Mouse (Mus musculus): ENCODE data around the gene Dmrta2.
A peak's percentile ranks its signal among the peaks of the same experiment; 100 is the strongest.

Gene Dmrta2

DNA sequence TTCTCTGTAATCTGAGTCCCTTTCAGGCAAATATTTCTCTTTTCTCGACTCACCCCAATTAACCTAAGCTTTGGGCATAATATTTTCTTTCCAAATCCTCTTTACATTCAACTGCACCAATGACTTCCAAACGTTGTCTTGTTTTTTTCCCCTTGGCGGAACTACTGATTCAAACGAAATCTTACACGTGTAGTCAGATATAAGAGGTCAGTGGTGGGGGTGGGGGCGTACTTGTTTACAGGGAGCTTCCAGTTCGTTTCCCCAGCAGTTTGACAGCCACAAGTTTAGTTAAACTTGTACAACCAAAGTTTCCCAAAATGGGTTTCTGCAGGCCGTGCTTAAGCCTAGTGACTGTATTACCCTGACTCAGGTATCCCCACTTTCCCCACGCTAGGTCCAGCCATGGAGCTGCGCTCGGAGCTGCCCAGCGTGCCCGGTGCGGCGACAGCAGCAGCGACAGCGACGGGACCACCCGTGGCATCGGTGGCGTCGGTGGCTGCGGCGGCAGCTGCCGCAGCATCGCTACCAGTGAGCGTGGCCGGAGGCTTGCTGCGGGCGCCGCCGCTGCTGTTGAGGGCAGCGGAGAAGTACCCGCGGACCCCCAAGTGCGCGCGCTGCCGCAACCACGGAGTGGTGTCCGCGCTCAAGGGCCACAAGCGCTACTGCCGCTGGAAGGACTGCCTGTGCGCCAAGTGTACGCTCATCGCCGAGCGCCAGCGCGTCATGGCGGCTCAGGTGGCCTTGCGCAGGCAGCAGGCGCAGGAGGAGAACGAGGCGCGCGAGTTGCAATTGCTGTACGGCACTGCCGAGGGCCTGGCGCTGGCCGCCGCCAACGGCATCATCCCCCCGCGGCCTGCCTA lies 1.8 kb downstream of the Dmrta2 start:
- peak; percentile 74 for DNase-seq (ENCODE audit: low read depth, low spot score)

DNA sequence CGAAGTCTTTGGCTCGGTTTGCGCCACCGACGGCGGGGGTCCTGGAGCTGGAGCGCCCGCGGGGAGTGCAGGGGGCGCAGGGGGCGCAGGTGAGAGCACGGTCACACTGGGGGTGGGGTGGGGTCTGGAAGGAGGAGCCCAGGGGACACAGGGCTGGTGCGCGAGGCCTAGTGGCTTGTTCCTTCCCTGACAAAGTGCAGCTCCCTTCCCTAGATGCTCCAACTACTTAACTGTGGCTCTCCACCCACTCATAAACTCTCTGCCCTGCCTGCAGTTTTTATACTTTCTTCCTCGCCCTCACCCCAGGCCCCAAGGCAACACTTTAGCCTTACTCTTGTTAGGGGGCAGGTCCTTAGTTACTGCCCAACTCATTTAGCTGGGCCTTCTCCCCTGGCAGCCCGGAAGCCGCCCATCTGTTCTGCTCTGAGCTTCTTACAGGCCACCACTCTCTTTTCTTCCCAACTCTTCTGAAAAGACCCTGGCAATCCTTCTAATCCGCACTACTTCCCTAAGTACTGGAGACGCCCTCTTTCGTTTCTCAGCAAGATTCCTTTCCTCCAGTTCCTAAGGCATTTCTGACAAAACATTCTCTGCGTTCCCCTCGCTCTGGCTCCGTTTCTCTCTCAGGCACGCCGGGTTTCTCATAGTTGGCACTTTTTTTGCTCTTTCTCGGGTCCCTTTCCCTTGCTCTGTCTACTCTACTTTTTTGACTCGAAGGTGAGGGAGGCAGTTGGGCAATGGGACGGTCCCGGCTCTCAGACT lies 2.6 kb downstream of the Dmrta2 start:
- peak; percentile 45 for DNase-seq (ENCODE audit: low read depth, low spot score)

DNA sequence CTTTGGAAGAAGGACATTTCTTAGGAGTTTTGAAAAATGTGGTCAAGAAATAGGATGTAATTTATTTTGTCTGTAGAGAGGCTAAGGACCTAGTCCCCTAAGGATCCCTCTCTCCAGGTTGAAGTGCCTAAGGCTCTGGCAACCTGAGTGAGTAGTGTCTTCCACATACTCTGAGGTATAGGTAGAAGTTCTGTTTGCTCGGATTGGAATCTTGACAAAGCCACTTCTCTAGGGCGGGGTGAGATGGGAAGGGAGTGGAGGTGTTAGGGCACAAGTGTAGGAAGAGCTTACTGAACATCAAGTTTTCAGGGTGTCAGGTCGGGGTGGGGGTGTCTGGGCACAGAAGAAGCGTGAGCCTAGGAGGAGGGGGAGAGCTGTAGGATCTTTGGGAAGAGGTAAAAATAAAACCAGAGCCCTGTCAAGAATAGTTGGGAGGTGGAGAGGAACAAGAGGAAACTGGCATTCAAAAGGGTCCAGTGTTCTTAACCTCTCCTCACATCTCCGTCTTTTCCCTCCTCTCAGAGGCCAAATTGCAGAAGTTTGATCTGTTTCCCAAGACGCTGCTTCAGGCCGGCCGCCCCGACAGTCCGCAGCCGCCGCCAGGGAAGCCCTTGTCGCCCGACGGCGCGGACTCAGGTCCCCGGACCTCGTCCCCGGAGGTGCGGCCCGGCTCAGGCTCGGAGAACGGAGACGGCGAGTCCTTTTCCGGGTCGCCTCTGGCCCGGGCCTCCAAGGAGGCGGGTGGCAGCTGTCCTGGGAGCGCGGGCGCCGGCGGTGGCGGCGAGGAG lies 3.4 kb downstream of the Dmrta2 start:
- DNase-seq (ENCODE audit: low read depth, low spot score) = peak; percentile 29

DNA sequence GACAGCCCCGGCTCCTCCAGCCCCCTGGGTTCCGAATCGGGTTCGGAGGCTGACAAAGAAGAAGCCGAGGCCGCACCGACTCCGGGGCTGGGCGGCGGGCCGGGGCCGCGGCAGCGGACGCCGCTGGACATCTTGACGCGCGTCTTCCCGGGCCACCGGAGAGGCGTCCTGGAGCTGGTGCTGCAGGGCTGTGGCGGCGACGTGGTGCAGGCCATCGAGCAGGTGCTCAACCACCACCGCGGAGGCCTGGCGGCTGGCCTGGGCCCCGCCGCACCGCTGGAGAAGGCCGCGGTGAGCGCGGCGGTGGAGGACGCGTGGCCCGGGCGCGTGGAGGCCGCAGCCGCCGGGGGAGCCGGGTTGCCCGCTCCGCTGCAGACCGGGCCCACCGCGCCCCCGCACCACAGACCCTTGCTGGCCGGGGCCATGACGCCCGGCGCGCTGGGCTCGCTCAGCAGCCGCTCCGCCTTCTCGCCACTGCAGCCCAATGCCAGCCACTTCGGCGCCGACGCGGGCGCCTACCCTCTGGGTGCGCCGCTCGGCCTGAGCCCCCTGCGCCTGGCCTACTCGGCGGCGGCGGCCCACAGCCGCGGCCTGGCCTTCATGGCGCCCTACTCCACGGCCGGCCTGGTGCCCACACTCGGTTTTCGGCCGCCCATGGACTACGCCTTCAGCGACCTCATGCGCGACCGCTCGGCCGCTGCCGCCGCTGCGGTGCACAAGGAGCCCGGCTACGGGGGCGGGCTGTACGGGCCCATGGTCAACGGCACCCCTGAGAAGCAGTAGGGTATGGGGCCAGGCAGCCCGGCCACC lies 4.2 kb downstream of the Dmrta2 start:
- peak; percentile 51 for DNase-seq (ENCODE audit: low read depth, low spot score)

DNA sequence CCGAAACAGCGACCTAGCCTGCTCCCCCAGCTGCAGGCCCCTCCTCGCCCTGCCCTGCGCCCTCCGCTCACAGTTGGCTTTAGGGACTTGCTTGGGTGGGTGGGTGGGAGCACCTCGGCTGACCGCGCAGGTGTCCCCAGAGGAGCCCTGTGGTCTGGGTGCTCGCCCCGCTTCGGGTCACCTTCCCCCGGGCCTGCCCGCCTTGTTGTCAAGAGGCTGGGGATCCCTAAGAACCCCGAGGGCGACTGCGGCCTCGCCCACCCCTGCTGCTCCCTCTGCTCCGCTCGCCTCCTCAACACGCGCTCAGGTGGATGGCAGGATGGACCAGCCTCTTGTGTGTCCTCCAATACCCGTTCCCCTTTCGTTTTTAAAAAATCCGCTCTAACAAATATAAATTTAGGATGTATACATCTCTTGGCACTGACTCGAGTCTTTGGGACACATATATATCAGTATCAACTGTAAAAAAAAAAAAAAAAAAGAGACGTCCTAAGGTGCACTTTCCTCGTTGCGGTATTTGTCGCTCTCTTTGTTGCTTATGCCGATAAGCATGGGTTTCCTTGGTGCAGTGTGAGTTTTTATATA lies 4.9 kb downstream of the Dmrta2 start:
- peak; percentile 43 for DNase-seq (ENCODE audit: low read depth, low spot score)

DNA sequence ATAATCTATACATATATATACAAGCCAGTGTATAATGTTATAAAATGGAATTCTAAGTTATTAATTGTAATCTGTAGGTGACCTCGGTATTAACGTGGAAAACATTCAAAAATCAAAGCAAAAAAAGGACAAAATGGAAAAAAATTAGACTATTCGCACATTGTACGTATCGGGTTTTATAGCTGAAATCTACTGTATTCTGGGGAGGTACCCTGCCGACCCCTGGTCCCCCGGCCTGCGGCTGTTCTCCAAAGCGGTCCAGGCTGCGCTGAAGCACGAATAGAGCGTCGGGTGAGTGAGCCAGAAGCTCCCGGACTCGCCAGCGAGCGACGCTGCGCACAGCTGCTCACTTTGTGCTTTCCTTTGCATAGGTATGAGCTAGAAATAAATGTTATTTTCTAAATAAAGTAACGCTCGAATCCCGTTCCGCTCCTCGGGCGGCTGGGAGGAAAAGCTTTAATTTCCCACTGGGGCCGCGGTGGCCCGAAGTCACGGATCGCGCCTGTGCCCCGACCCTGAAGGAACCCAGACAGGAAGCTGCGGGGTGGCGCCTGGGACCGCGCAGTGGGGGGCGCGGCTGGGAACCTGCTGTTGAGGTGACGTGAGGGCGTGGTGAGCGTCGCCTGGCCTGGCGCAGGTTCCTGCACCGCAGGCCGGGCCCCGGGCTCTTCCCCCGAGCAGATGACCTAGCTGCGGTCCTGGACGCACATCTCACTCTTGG lies 5.6 kb downstream of the Dmrta2 start:
- DNase-seq (ENCODE audit: low read depth, low spot score) = peak; percentile 73

DNA sequence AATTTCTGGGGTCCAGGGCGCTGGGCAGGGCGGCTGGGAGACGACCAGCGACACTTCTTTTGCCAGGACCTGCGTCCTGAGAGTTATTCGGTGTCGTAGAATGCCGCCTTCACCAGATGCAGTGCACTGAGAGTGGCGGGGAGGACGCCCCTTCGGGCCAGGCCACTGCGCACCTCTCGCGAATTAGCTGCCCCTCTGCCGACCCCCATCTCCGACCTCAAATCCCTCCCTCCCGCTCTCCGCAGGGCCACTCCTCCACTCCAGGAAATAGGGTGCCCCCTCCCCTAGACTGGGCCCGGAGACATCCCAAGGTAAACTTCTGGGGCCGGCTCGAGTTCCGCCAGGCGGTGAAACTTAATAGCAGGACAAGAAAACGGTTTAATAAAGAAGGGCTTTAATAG lies 6.2 kb downstream of the Dmrta2 start:
- no peak for DNase-seq (ENCODE audit: low read depth, low spot score)

DNA sequence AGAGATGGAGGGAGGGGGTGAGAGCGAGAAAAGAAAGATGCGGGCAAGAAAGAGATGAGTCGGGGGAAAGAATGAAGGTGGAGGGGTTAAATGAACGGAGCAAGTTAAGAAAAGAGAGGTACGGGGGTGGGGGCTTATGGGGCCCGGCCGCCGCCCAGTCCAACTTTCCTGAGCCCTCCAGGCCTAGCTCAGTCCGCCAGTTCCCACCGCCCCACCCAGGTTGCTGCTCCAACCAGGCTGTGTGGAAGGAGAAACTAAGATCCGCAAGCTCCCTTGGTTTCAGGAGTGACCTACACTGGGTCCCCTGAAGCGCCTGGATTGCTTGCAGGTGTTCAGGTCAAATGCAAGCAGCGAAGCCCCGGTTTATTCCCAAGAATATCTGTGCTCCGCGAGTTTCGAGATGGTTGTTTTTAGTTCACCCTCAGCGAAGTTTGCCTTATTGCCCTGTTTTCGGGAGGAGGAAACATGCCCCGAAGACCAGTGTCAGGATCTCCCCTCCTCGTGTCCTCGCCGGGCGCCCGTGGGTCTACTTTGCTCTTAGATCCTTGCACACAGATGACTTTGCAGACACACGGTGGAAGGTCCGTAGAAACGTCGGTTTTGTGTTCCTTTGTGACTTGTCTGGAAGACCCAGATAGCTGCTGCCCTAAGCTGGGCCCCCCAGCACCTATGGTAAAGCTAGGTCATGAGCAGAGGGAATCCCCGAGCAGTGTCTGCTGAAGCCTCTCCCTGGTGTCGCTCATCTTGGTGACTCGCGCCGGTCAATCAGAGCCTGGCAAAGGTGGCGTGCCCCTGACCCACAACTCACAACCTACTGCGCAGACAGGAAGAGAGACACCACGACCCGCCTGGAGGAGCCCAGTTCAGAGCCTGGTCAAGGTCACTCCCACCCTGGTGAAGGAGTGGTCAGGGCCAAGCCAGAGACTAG lies 6.9 kb downstream of the Dmrta2 start:
- peak; percentile 19 for DNase-seq (ENCODE audit: low read depth, low spot score)

DNA sequence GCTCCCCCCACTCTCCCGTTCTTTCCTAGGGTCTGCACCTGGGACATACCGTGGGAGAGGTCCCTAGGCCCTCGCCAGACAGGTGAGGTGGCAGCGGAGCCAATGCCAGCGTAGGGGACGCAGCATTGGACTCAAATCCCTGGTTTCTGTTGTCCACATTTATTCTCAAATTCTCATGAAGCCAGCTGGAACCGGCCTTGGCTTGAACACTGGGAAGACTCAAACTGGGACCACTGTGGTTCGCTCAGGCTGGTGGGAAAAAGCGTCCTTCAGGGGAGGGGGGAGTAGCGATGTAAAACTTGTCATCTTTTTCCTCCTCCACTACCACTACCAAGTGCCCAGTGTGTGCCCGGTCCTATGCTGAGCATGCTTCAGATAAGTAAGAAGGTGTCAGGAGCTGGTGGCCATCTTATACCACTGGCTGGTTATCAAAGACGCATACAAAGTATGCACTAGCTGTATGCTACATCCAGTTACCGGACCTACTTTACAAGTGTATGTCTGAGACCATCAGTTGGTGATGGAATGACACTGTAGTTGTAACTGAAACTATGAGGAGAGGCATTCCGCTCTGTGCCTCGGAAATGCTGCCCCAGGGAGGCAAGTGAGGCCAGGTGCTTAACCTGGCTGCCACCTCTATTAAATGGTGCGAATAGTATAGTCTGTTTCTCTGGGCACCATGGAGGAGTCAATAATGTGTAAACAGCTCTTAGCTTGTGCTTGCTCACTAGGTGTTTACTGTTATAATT lies 7.7 kb downstream of the Dmrta2 start:
- no peak for DNase-seq (ENCODE audit: low read depth, low spot score)

DNA sequence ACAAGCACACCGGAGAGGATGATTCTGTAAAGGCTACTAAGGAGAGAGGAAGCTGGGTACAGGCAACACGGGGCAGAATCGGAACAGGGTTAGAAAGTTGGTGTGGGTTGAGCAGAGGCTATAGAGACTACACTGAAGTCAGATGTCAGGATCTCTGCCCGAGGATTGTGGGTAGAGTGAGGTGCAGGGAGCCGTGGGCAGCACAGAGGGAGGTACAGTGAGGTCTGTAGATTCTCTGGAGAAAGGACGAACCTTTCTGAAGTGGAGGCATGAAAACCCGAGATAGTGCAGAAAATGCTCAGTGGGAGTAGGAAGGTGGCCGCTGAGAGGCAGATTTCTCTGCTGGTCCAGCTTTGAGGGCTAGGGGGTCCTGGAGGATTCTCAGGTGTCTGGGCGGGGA lies 8.4 kb downstream of the Dmrta2 start:
- no peak for DNase-seq (ENCODE audit: low read depth, low spot score)

DNA sequence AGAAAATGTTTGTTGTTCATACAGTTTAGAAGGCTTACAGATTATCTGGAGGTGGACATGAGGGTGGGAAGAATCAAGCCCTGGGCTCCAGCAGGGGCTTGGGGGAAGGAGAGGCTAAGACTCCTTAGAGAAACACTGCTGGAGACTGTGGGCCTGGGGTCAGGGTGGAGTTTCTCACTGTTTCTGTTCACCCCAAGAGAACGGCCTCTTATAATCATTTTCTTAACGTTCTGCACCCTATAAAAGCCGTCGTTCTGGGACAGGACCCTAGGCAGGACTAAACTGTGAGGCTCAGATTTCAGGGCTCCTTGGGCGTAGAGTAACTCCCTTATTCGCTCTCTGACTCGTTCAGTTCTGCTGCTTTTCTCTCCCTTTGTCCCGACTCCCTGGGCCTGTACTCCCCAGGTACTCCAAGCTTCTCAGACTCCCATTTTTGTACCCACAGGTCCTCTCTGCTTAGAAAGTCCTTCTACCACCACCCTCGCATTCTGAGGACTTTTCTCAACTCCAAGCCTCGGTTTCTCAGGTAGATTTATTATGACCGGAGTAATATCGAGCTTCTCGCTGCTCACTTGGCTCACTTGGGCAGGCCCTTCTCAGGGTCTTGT lies 9.0 kb downstream of the Dmrta2 start:
- no peak for DNase-seq (ENCODE audit: low read depth, low spot score)

DNA sequence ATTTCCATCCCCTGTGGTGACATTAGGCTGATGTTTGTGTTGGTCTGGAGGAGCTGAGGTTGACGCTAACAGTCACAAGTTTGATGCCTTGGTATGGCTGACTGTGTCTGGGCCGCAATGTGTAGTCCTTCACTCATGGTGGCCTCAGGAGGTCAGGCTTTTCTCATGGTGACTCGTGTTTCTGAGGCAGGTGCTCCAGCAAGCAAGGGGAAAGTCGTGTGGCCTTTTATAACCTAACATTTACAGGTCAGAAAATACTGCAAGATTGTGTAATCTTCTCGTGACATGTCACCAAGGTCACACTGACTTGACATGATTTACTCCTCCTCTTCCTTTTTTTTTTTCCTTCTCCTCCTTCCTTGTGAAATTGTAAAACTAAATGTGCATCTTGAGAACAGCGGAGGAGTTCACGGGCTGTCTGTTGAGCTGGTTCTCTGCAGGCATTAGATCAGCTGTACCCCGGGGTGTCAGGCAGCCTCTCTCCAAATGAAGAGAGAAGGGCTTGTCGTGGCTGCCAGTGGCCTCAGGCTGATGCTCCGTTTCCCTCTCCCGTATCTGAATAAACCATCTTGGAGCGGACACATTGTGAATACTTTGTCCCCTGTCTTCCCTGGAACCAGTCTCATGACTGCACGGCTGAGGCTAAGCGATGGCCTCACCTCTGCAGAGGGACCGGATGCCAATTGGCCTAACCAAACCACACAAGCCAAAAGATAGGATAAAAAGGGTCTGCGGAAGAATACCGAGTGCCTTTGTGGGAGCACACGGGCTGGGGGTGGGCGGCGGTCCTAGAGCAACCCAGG lies 9.9 kb downstream of the Dmrta2 start:
- DNase-seq (ENCODE audit: low read depth, low spot score) = peak; percentile 18

DNA sequence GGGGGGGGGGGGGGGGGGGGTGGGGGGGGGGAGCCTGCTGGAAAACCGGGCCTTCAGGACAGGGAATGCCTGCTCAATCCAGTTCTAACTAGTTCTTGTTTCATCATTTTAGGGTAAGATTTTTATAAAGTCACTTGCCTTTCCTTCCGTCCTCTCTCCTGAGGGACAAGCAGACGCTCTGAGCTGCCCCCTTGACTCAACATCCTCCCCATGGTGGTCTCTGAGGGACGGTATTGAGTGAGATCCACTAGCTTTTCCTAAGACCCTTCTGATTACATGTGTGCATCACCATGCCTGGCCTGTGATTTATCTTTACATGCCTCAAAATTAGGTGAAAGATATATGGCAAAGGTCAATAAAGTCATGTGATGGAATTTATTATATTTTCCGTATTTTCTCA lies 10.6 kb downstream of the Dmrta2 start:
- no peak for DNase-seq (ENCODE audit: low read depth, low spot score)

DNA sequence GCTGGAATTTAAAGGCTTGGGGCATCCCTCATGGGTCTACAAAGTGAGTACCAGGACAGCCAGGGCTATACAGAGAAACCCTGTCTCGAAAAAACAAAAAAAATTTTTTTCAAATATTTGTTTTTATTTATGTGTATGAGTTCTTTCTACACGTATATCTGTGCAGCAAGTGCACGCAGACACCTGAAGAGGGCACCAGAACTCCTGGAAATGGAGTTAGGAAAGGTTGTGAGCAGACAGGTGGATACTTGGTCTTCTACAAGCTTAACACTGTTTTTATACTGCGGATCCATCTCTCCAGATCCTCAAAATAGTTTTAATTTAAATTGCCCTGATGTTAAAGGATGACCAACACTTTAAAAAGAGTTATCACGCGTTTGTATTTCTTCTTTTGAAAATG lies 11.4 kb downstream of the Dmrta2 start:
- DNase-seq (ENCODE audit: low read depth, low spot score) = peak; percentile 18

DNA sequence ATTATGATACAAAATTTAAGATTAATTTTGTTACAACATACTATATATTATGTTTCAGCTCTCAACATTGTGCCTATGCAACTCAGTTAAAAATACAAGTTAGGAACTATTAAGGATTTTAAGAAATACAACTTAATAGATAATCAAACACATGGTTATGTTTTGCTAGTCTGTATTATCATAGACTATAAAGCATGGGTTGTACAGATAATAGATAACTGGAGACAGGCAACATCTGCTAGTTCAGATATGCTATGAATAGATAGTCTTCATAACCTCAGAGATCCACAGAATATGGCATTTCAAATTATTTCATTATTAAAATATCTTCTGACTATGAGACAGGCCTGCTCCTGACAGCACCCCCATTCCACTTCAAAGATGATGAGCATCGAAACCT lies 28.2 kb downstream of the Dmrta2 start:
- no peak for DNase-seq (ENCODE audit: low read depth, low spot score)

DNA sequence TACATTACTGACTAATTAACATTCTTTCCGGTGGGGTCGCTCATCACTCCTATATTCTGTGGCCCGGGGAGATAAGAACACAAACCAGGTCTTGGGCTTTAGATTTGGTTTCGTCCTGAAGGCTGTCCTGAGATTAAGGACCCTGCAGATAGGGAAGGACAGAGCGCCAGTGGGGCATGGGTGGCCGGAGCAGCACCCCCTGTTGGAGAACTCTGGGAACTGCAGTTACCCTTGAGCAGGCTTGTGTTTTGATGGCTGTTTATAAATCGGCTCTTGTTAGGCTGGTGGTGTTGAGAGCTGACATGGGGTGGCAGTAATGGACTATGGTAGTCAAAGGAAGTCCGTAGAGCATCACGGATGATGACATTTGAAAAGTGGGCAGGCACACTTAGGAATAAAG lies 41.3 kb downstream of the Dmrta2 start:
- peak; percentile 67 for DNase-seq (ENCODE audit: low read depth, low spot score)

DNA sequence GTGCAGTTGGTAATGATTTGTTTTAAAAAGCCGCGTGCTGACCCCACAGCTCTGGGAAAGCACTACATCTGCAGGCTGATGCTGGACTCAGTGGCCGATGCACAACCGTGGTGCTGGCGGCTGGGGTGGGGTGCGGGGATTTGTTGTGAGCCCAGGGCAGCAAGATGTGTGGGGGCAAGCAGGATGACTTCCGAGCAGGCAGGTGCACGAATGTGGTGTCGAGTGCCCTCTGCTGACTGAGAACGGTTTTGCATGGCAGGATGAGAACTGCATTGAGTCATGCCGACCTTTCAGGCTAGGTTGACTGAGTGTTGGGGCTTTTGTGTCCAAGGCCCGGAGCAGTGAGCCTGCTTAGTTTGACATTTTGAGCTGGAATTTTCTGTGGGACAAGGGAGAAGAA lies 42.4 kb downstream of the Dmrta2 start:
- peak; percentile 89 for DNase-seq (ENCODE audit: low read depth, low spot score)
